Mouse (Mus musculus): Measurements from ENCODE around the gene Cdcp2.

Gene Cdcp2

GRCm38 (mm10) chr4:107134891-107135290 is 38.2 kb downstream of the Cdcp2 start:
- no peak for DNase-seq (ENCODE audit: low read depth)

DNA sequence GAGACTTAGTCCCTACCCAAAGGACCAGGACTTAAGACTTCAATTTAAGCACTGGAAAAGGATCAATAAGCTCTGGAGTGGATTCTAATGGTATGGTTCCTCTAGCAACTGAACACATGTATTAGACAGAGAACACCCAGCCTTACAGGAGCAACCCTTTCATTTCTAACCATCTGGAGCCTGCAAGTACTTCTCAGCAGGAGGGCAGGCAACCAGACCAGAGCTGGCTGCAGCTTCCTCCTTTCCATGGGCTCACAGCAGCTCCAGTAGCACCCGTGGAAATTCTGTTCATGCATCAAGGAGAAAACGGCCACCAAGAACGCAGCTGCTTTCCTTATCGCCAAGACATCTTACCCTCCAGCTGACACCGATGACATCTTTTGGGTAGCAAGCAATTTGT is 39.0 kb downstream of the Cdcp2 start:
- DNase-seq (ENCODE audit: low read depth), result no peak

GRCm38 (mm10) chr4:107136531-107136930 is 39.8 kb downstream of the Cdcp2 start:
- no peak for DNase-seq (ENCODE audit: low read depth)

- no peak for DNase-seq (ENCODE audit: low read depth)
These were observed 42.5 kb downstream of the Cdcp2 start for GRCm38 (mm10) chr4:107138948-107139835.

DNA sequence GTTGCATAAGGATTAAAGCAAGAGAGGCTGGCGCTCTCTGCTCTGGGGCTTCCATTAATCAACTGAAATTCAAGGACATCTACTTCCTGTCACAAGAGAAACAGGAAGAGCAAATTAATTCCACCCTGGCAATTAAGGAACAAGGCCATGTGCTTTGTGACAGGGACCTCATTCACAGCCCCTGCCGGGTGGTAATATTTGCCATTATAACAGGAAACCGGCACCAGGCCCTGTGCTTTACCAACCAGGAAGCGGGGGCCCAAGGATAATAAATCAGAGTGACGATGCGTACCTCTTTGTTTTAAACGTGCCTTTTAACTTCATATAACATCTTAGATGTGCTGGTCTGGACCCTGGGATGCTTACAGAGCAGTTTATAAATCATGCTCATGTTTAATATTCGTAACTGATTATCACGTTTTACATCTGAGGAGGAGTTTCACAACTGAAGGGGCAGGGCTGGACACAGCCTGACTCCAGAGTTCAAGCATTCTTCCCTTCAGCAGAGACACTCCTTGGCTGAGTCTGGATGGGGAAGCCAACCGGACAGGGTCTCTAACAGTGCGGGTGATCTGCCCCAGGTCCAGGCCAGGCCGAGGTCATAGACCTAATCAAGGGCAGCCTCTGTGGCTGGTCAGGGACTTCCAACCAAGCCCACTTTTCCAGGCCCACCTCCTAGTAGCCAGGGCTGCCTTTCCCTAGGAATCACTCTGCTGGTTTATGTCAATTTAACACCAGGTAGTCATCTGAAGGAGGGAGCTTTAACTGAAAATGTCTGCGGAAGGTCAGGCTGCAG is 43.3 kb downstream of the Cdcp2 start:
- no peak for DNase-seq (ENCODE audit: low read depth)

GRCm38 (mm10) chr4:107143511-107143910 is 46.8 kb downstream of the Cdcp2 start:
- no peak for DNase-seq (ENCODE audit: low read depth)

DNA sequence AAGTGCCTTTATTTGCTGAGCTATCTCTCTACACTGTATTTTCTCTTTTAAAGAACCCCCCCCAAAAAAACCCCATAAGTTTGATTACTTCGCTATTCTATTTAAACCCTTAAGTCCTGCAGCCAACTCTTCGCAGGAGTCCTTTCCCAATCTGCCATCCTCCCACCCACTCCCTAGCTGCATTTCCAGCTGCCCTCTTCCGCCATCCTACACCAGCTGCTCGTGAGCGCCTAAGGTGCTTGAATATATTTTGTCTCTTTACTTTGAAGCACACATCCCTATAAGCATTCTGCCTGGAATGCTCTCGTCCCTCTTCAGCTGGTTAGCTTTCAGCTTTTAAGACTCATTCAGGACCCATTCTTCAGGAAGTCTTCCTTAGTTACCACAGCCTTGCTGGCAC is 54.3 kb downstream of the Cdcp2 start:
- DNase-seq (ENCODE audit: low read depth), result no peak

DNA sequence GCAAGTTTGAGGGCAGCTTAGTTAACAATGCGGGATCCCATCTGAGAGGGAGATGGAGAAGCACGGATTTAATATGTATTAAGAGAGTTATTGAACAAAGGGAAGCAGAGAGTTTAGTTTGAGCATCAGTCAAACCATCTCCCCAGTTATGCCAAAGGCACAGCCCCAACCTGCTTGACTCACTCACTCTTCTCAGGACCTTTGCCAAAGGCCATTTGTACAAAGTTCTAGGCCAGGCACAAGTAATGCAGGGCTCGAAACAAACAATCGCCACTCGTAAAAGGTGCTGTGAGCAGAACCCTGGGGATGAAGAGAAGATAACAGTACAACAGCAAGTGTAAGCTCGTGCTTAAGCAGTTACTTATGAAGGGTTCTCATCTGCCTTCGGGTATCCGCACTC is 55.9 kb downstream of the Cdcp2 start:
- no peak for DNase-seq (ENCODE audit: low read depth)

- DNase-seq (ENCODE audit: low read depth), result no peak
These were observed 60.3 kb downstream of the Cdcp2 start for GRCm38 (mm10) chr4:107156983-107157401.

DNA sequence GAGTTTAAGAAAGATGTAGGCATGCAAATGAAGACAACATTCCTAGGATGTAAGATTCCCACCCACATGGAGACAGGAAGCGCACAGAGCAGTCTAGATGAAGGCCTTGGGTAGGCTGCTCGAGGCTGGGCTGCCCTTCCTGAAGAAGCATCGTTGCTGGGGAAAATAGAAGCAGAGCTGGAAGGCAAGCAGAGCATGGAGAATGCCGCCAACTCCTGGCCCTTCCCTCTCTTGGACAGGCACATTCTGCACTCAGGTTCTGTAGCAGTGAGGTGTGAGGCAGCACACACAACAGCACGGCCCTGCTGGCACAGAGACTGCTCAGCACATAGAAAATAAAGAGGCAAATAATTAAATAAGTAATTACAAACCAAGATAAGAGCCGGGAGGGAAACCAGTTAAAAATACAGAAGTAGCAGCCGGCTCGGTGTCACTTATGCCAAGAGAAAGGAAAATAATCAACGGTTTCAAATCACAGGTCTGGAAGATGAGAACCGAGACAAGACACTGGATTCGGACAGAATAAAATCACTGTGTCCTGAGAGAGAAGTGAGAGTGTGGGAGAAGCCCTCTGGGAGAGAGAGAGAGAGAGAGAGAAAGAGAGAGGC is 62.6 kb downstream of the Cdcp2 start:
- DNase-seq (ENCODE audit: low read depth), result no peak

DNA sequence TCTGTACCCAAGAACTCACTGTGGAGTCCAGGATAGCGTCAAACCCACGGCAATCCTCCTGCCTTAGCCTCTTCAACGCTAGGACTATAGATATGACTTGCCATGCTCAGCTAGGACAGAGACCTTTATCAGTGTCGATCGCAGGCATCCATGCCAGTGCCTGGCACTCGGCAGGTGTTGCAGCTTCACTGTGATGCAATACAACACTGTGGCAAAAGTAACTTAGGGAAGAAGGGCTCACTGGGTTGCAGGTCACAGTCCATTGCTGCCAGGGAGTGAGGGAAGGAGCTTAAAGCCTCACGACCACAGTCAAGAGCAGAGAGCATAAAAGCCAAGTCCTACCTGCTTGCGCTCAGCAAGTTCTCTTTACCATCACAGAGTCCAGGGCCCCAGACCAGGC is 63.5 kb downstream of the Cdcp2 start:
- no peak for DNase-seq (ENCODE audit: low read depth)

Measured in c-Kit-positive CD71-positive TER-119-negative erythroid progenitor cells, embryonic 14.5 days (primary cell).